Mouse (Mus musculus) midbrain, embryonic 12.5 days (tissue): ENCODE measurements around the gene Espnl. TPM values are rescaled to one million over a fixed set of nuclear protein-coding genes. Genes with fewer than 3 reads are reported as not detected.

Source experiments
- polyA plus RNA-seq: library from polyadenylated mRNA; unstranded; fragments of >200 nt; fragmentation: Nextera tagmentation; extraction: Ambion mirVana; gene quantifications from 2 replicates; pipeline ENCODE4 v1.2.1, GENCODE M21; 2016

The Espnl gene
- polyA plus RNA-seq, 1 experiment from 2014 or later, result 0.09 TPM

Other genes with a start within 250 kb of the Espnl start
- gene Rbm44, start 177.0 kb upstream of the Espnl start, polyA plus RNA-seq, result 0.26 and 0.84 TPM in 2 replicates
- 0.31 and 0.80 TPM in 2 replicates for gene Ramp1, start 142.3 kb upstream of the Espnl start, polyA plus RNA-seq
- 73.0 and 80.6 TPM in 2 replicates for gene Ube2f, start 71.8 kb upstream of the Espnl start, polyA plus RNA-seq
- 11.6 and 12.1 TPM in 2 replicates for gene Scly, start 23.7 kb upstream of the Espnl start, polyA plus RNA-seq
- gene Klhl30, start 28.9 kb downstream of the Espnl start, polyA plus RNA-seq, result 0.11 TPM in 1 of 2 replicates, not detected in the other
- gene Erfe, start 44.4 kb downstream of the Espnl start, polyA plus RNA-seq, result 0.48 and 0.59 TPM in 2 replicates
- 153 and 155 TPM in 2 replicates for gene Ilkap, start 76.7 kb downstream of the Espnl start, polyA plus RNA-seq
- gene Hes6, start 92.0 kb downstream of the Espnl start, polyA plus RNA-seq, result 432 and 455 TPM in 2 replicates
- gene Per2, start 137.2 kb downstream of the Espnl start, polyA plus RNA-seq, result 3.2 TPM in 2 replicates
- gene Traf3ip1, start 172.6 kb downstream of the Espnl start, polyA plus RNA-seq, result 12.1 and 12.6 TPM in 2 replicates
- 13.2 and 14.5 TPM in 2 replicates for gene Asb1, start 218.5 kb downstream of the Espnl start, polyA plus RNA-seq